Mouse (Mus musculus): ENCODE results near the gene Rhog. TPM values are rescaled to one million over a fixed set of nuclear protein-coding genes. Genes with fewer than 3 reads are reported as not detected.

Rhog gene
- polyA plus RNA-seq (2012; rRNA removed): 50.9 and 55.1 TPM in 2 replicates

DNA sequence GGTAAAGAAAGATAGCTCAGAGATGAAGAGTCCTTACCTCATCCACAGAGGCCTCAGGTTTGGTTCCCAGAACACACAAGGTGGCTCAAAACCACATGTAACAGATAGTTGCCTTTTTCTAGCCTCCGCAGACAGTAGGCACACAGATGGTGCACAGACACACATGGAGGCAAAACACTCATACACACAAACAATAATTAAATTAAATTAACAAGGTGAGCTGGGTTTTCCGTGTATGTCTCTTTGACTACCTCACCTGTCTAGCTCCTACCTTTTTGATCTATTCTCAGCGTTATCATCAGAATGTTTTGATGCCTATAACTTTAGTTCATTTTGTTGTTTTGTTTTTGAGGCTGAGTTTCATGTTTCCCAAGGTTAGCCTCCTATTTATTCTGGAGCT lies at the start of gene Rhog:
Rhog (minus strand) TSS at position 101 of the 400 bp plus-strand sequence.
- no peaks in the 10 kb centered on the region for H3K4me1 ChIP-seq (ENCODE audit: control insufficient read depth, insufficient read depth, low read length)
- H3K27ac ChIP-seq (ENCODE audit: insufficient read depth, low read length): no peak within 1 kb of the TSS
- TF ChIP-seq CTCF (IDR thresholded peaks at IDR 0.05; ENCODE audit: extremely low read depth, insufficient read depth, low read length) (no peak), POLR2A (IDR thresholded peaks at IDR 0.05; ENCODE audit: extremely low read depth, insufficient read depth, low read length) (no peak)
- H3K4me3 ChIP-seq (ENCODE audit: insufficient read depth, low read length): no peak within 1 kb of the TSS

DNA sequence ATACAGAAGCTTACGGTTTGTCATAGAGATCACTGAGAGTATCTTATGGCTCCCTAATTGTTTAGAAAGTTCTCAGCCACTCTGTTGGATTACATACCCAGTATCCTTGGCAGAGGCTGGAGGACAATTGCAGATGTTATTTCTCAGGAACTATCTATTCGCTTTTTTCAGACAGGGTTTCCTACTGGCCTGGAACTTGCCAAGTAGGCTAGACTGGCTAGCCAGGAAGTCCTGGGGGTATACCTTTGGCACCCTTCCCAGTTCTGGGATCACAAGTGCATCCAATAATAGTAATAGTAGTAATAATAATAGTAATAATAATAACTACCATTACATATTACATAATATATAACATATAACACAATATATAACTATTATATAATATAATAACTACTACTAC lies 49.7 kb upstream of the Rhog start:
- no peak for TF ChIP-seq CTCF (IDR thresholded peaks at IDR 0.05; ENCODE audit: extremely low read depth, insufficient read depth, low read length)
- TF ChIP-seq POLR2A (IDR thresholded peaks at IDR 0.05; ENCODE audit: extremely low read depth, insufficient read depth, low read length): no peak
- Histone ChIP-seq H3K4me3 (ENCODE audit: insufficient read depth, low read length) (no peak overlapping the region), H3K27ac (ENCODE audit: insufficient read depth, low read length) (no peak overlapping the region), H3K4me1 (ENCODE audit: control insufficient read depth, insufficient read depth, low read length) (no peaks in the 10 kb centered on the region)

DNA sequence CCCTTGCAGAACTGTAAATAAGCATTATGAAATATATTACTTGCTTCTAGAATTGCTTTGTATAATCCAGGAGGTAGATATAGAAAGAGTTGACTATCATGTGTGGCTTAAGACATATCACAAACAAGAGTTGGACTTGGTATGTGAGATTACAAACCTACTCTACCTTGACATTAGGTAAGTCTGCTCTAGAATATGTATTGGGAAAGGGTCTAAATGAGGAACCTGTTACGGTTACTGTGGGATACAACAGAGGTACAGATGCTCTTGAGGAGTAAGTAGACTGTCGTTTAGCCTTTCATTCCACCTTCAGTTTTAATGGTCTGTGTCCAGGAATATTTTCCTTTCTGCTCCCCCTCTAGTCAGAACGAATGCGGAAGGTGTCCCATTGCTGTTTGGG lies 46.6 kb upstream of the Rhog start:
- H3K4me1 ChIP-seq (ENCODE audit: control insufficient read depth, insufficient read depth, low read length): no peaks in the 10 kb centered on the region
- no peak for TF ChIP-seq CTCF (IDR thresholded peaks at IDR 0.05; ENCODE audit: extremely low read depth, insufficient read depth, low read length)
- TF ChIP-seq POLR2A (IDR thresholded peaks at IDR 0.05; ENCODE audit: extremely low read depth, insufficient read depth, low read length): no peak

DNA sequence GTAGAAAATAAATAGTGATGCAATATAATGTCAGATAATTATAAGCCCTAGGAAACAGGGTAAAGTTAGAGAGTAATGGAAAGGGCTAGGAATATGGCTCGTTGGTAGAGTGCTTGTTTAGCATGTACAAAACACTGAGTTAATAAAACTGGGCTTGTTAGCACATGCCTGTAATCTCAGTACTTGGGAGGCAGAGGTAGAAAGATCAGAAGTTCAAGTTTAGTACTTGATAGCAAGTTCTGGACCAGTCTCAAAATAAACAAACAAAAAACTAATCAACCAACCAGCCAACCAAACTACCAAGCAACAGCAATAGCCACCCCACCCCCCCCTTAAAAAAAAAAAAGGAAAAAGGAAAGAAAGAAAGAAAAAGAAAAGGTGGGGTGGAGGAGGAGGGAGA lies 44.9 kb upstream of the Rhog start:
- Histone ChIP-seq H3K4me3 (ENCODE audit: insufficient read depth, low read length) (no peak overlapping the region), H3K27ac (ENCODE audit: insufficient read depth, low read length) (no peak overlapping the region), H3K4me1 (ENCODE audit: control insufficient read depth, insufficient read depth, low read length) (no peaks in the 10 kb centered on the region)
- TF ChIP-seq POLR2A (IDR thresholded peaks at IDR 0.05; ENCODE audit: extremely low read depth, insufficient read depth, low read length) (no peak), CTCF (IDR thresholded peaks at IDR 0.05; ENCODE audit: extremely low read depth, insufficient read depth, low read length) (no peak)

More for the DNA sequence above, 46.6 kb upstream of the Rhog start:
- H3K27ac ChIP-seq (ENCODE audit: insufficient read depth, low read length): no peak overlapping the region
- no peak overlapping the region for H3K4me3 ChIP-seq (ENCODE audit: insufficient read depth, low read length)

DNA sequence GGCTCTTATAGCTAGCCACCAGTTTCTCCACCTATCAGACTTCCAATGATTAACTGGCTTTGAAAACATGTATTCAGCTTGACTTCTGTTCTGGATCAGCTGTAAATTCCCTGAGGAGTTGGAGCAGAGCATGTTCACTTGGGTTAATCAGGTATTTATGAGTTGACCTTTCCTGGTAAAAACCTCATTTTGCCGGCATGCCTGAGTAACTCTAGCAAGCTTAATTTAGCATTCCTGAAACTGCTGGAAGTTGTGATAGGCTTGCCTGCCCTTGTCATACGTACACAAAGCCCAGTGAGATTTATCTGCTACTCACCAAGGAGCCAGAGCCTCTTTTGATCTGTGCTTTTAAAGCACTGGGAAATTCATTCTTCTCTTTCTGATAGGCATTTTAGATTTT lies 37.4 kb upstream of the Rhog start:
- no peak overlapping the region for H3K4me3 ChIP-seq (ENCODE audit: insufficient read depth, low read length)
- TF ChIP-seq POLR2A (IDR thresholded peaks at IDR 0.05; ENCODE audit: extremely low read depth, insufficient read depth, low read length) (no peak), CTCF (IDR thresholded peaks at IDR 0.05; ENCODE audit: extremely low read depth, insufficient read depth, low read length) (no peak)
- H3K4me1 ChIP-seq (ENCODE audit: control insufficient read depth, insufficient read depth, low read length): no peaks in the 10 kb centered on the region
- no peak overlapping the region for H3K27ac ChIP-seq (ENCODE audit: insufficient read depth, low read length)

DNA sequence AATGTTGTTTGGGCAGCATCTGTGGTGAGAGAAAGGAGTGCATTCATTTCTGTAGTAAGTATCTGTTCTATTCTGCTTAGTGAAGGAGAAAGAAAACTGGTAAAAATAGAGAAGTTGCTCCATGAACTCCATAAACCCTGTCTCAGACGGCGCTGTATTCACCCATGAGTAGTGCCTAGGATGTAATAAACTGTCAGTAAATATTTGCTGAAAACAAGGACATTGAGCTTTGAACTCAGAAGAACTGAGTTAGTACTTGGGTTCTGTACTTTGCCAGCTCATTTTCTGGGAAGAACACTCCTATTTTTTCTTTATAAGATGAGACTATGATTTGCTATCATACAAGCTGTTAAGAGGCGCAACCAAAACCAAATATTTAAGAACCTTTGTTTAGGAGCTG lies 36.4 kb upstream of the Rhog start:
- H3K27ac ChIP-seq (ENCODE audit: insufficient read depth, low read length): no peak overlapping the region
- TF ChIP-seq CTCF (IDR thresholded peaks at IDR 0.05; ENCODE audit: extremely low read depth, insufficient read depth, low read length) (no peak), POLR2A (IDR thresholded peaks at IDR 0.05; ENCODE audit: extremely low read depth, insufficient read depth, low read length) (no peak)
- H3K4me3 ChIP-seq (ENCODE audit: insufficient read depth, low read length): no peak overlapping the region
- H3K4me1 ChIP-seq (ENCODE audit: control insufficient read depth, insufficient read depth, low read length): no peaks in the 10 kb centered on the region

DNA sequence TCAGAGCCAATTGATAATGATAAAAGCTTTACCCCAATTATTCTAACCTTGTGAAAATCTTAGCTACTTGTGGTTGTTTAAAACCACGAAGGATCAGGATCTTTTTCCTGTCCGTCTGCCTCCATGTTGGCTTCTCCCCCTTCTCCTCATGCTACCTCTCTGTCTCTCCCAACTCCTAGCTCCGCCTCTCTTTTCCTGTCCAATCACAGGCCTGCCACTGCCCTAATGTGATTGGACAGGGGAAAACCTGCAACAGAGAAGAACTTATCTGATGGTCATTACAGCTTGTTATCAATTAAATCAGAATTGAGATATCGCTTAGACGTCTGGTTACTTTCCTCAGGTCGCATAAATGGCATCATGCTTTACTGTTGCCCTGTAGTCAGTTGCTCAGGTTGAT lies 33.6 kb upstream of the Rhog start:
- Histone ChIP-seq H3K4me3 (ENCODE audit: insufficient read depth, low read length) (no peak overlapping the region), H3K27ac (ENCODE audit: insufficient read depth, low read length) (no peak overlapping the region), H3K4me1 (ENCODE audit: control insufficient read depth, insufficient read depth, low read length) (no peaks in the 10 kb centered on the region)
- TF ChIP-seq CTCF (IDR thresholded peaks at IDR 0.05; ENCODE audit: extremely low read depth, insufficient read depth, low read length): no peak
- TF ChIP-seq POLR2A (IDR thresholded peaks at IDR 0.05; ENCODE audit: extremely low read depth, insufficient read depth, low read length): no peak

DNA sequence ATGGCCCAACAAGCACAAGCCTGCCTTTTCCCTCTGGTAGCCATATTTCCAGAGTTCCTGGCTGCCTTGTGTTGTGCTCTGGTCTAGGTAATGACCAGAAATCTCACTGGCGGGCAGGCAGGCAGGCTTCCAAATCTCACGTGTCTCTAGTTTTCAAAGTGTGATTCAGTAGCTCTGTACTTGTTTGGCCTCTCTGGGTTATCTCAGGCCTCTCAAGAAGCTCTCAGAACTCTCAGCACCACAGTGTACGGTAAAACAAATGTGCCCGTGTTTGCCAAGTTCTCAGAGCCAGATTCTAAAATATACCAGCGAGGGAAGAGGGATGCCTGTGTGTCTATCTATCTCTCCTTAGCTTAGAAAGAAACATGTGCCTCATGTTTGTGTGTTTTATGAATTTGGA lies 26.4 kb upstream of the Rhog start:
- H3K4me1 ChIP-seq (ENCODE audit: control insufficient read depth, insufficient read depth, low read length): no peaks in the 10 kb centered on the region; the same call in 1 of the 2 replicates
- TF ChIP-seq CTCF (IDR thresholded peaks at IDR 0.05; ENCODE audit: extremely low read depth, insufficient read depth, low read length) (no peak), POLR2A (IDR thresholded peaks at IDR 0.05; ENCODE audit: extremely low read depth, insufficient read depth, low read length) (no peak)
- H3K4me3 ChIP-seq (ENCODE audit: insufficient read depth, low read length): no peak overlapping the region

DNA sequence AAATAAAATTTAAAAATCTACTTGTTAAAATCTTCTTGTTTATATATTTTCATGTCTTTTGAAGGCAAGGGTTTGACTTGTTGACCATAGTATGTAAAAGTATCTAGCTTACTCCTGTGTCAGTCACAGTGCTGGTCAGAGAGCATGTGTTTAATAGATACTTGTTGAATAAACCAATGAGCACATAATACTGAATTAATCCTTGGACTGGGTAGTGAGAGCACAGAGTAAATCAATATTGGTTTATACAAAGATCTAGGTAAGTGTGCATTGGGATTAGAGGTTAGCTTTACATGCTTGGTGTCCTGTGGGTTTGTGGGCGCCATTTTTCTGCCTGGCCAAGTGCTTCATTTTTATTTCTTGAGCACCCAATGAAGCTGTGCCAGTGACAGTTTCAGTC lies 25.5 kb upstream of the Rhog start:
- TF ChIP-seq CTCF (IDR thresholded peaks at IDR 0.05; ENCODE audit: extremely low read depth, insufficient read depth, low read length) (no peak), POLR2A (IDR thresholded peaks at IDR 0.05; ENCODE audit: extremely low read depth, insufficient read depth, low read length) (no peak)

More for the DNA sequence above, 26.4 kb upstream of the Rhog start:
- H3K27ac ChIP-seq (ENCODE audit: insufficient read depth, low read length): no peak overlapping the region

DNA sequence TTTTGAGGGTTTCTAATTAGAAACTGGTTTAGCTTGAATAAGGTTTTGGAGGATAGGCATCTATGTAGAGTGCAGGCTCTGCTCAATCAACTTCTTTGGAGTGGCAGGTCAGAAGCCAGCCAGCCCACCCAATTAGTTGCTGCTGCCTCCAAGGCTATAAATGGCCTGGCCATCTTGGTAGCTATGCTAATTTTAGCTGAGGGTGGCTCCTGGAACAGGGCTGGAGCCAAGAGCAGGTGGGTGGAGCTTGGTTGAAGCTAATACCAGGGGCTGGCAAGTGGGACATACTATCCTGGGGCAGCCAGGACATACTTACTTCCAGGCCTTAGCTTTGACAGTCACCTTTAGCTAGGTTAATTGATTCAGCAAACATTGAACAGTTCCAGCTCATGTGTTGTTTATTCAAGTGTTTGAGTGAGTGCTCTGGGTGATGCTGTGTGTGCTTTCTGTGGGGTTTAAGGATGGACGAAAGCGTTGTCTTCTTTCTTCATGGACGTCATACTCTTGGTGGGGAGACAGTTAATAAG lies 16.6 kb upstream of the Rhog start:
- no peak overlapping the region for H3K4me3 ChIP-seq (ENCODE audit: insufficient read depth, low read length)
- no peak overlapping the region for H3K27ac ChIP-seq (ENCODE audit: insufficient read depth, low read length)
- H3K4me1 ChIP-seq (ENCODE audit: control insufficient read depth, insufficient read depth, low read length): peaks cover 1% of the 10 kb centered on the region; the same call in 1 of the 2 replicates
- TF ChIP-seq CTCF (IDR thresholded peaks at IDR 0.05; ENCODE audit: extremely low read depth, insufficient read depth, low read length): no peak
- no peak for TF ChIP-seq POLR2A (IDR thresholded peaks at IDR 0.05; ENCODE audit: extremely low read depth, insufficient read depth, low read length)

More for the DNA sequence above, 25.5 kb upstream of the Rhog start:
- no peak overlapping the region for H3K4me3 ChIP-seq (ENCODE audit: insufficient read depth, low read length)
- no peaks in the 10 kb centered on the region; the same call in 1 of the 2 replicates for H3K4me1 ChIP-seq (ENCODE audit: control insufficient read depth, insufficient read depth, low read length)
- H3K27ac ChIP-seq (ENCODE audit: insufficient read depth, low read length): no peak overlapping the region
